Mouse (Mus musculus): ENCODE data around the gene Mlst8. TPM values are rescaled to one million over a fixed set of nuclear protein-coding genes. Genes with fewer than 3 reads are reported as not detected.
A peak's percentile ranks its signal among the peaks of the same experiment; 100 is the strongest.

The Mlst8 gene
- polyA plus RNA-seq, 1 experiment: 84.5 TPM

- WGBS: 92% methylated on average over 10 of the region's 10 CpGs
- no peak for DNase-seq
- H3K27me3 ChIP-seq (ENCODE audit: control insufficient read depth, insufficient read depth, low read length): no peaks in the 10 kb centered on the region
- TF ChIP-seq CTCF (IDR thresholded peaks at IDR 0.05; ENCODE audit: borderline replicate concordance, control insufficient read depth, extremely low read depth, insufficient read depth, low read length, poor library complexity) (no peak), POLR2A (IDR thresholded peaks at IDR 0.05; ENCODE audit: control insufficient read depth, extremely low read depth, insufficient read depth, low read length, poor library complexity) (no peak)
- H3K4me1 ChIP-seq (replicated peaks; ENCODE audit: control insufficient read depth, insufficient read depth, low read length): peaks cover 20% of the 10 kb centered on the region
- H3K36me3 ChIP-seq (ENCODE audit: control insufficient read depth, insufficient read depth, low read length): peaks cover 22% of the 10 kb centered on the region
- H3K27ac ChIP-seq (ENCODE audit: control insufficient read depth, insufficient read depth, low read length): no peak overlapping the region
- H3K4me3 ChIP-seq (ENCODE audit: control insufficient read depth, insufficient read depth, low read length): no peak overlapping the region
Measured at GRCm38 (mm10) chr17:24476022-24476776, 2.7 kb downstream of the Mlst8 start.

GRCm38 (mm10) chr17:24475586-24475985 is 3.3 kb downstream of the Mlst8 start:
- H3K4me1 ChIP-seq (replicated peaks; ENCODE audit: control insufficient read depth, insufficient read depth, low read length): peaks cover 27% of the 10 kb centered on the region
- H3K27ac ChIP-seq (ENCODE audit: control insufficient read depth, insufficient read depth, low read length): no peak overlapping the region
- no peak overlapping the region for H3K4me3 ChIP-seq (ENCODE audit: control insufficient read depth, insufficient read depth, low read length)
- no peaks in the 10 kb centered on the region for H3K27me3 ChIP-seq (ENCODE audit: control insufficient read depth, insufficient read depth, low read length)
- TF ChIP-seq CTCF (IDR thresholded peaks at IDR 0.05; ENCODE audit: borderline replicate concordance, control insufficient read depth, extremely low read depth, insufficient read depth, low read length, poor library complexity) (no peak), POLR2A (IDR thresholded peaks at IDR 0.05; ENCODE audit: control insufficient read depth, extremely low read depth, insufficient read depth, low read length, poor library complexity) (no peak)
- WGBS: 94% methylated on average over 6 of the region's 6 CpGs
- H3K36me3 ChIP-seq (ENCODE audit: control insufficient read depth, insufficient read depth, low read length): peaks cover 22% of the 10 kb centered on the region
- DNase-seq: no peak

GRCm38 (mm10) chr17:24474557-24474956 is 4.3 kb downstream of the Mlst8 start:
- no peak overlapping the region for H3K27ac ChIP-seq (ENCODE audit: control insufficient read depth, insufficient read depth, low read length)
- no peaks in the 10 kb centered on the region for H3K27me3 ChIP-seq (ENCODE audit: control insufficient read depth, insufficient read depth, low read length)
- H3K4me1 ChIP-seq (replicated peaks; ENCODE audit: control insufficient read depth, insufficient read depth, low read length): peaks cover 27% of the 10 kb centered on the region
- 96% methylated on average over 5 of the region's 5 CpGs for WGBS
- DNase-seq: no peak
- TF ChIP-seq POLR2A (IDR thresholded peaks at IDR 0.05; ENCODE audit: control insufficient read depth, extremely low read depth, insufficient read depth, low read length, poor library complexity) (no peak), CTCF (IDR thresholded peaks at IDR 0.05; ENCODE audit: borderline replicate concordance, control insufficient read depth, extremely low read depth, insufficient read depth, low read length, poor library complexity) (no peak)
- no peak overlapping the region for H3K4me3 ChIP-seq (ENCODE audit: control insufficient read depth, insufficient read depth, low read length)
- H3K36me3 ChIP-seq (ENCODE audit: control insufficient read depth, insufficient read depth, low read length): peaks cover 22% of the 10 kb centered on the region

GRCm38 (mm10) chr17:24473612-24474275 is 5.1 kb downstream of the Mlst8 start, which contains the start of gene Bricd5:
TSS of gene Bricd5 (plus strand) at chr17:24473884.
- no peak for DNase-seq
- H3K27ac ChIP-seq (ENCODE audit: control insufficient read depth, insufficient read depth, low read length): no peak within 1 kb of the TSS
- no peaks in the 10 kb centered on the region for H3K27me3 ChIP-seq (ENCODE audit: control insufficient read depth, insufficient read depth, low read length)
- H3K4me3 ChIP-seq (ENCODE audit: control insufficient read depth, insufficient read depth, low read length): no peak within 1 kb of the TSS
- peaks cover 22% of the 10 kb centered on the region for H3K36me3 ChIP-seq (ENCODE audit: control insufficient read depth, insufficient read depth, low read length)
- TF ChIP-seq POLR2A (IDR thresholded peaks at IDR 0.05; ENCODE audit: control insufficient read depth, extremely low read depth, insufficient read depth, low read length, poor library complexity) (no peak), CTCF (IDR thresholded peaks at IDR 0.05; ENCODE audit: borderline replicate concordance, control insufficient read depth, extremely low read depth, insufficient read depth, low read length, poor library complexity) (no peak)
- 96% methylated on average over 6 of the region's 6 CpGs for WGBS
- peaks cover 27% of the 10 kb centered on the region for H3K4me1 ChIP-seq (replicated peaks; ENCODE audit: control insufficient read depth, insufficient read depth, low read length)

GRCm38 (mm10) chr17:24472512-24472911 is 6.4 kb downstream of the Mlst8 start:
- TF ChIP-seq POLR2A (IDR thresholded peaks at IDR 0.05; ENCODE audit: control insufficient read depth, extremely low read depth, insufficient read depth, low read length, poor library complexity) (no peak), CTCF (IDR thresholded peaks at IDR 0.05; ENCODE audit: borderline replicate concordance, control insufficient read depth, extremely low read depth, insufficient read depth, low read length, poor library complexity) (no peak)
- Histone ChIP-seq H3K4me3 (ENCODE audit: control insufficient read depth, insufficient read depth, low read length) (no peak overlapping the region), H3K27me3 (ENCODE audit: control insufficient read depth, insufficient read depth, low read length) (no peaks in the 10 kb centered on the region), H3K36me3 (ENCODE audit: control insufficient read depth, insufficient read depth, low read length) (peaks cover 22% of the 10 kb centered on the region), H3K27ac (ENCODE audit: control insufficient read depth, insufficient read depth, low read length) (no peak overlapping the region), H3K4me1 (replicated peaks; ENCODE audit: control insufficient read depth, insufficient read depth, low read length) (peaks cover 19% of the 10 kb centered on the region)
- no peak for DNase-seq
- WGBS: 92% methylated on average over 4 of the region's 4 CpGs

GRCm38 (mm10) chr17:24470701-24471527 is 8.0 kb downstream of the Mlst8 start:
- Histone ChIP-seq H3K4me1 (replicated peaks; ENCODE audit: control insufficient read depth, insufficient read depth, low read length) (peaks cover 18% of the 10 kb centered on the region), H3K4me3 (ENCODE audit: control insufficient read depth, insufficient read depth, low read length) (peak overlapping the region; percentile 58), H3K27ac (ENCODE audit: control insufficient read depth, insufficient read depth, low read length) (no peak overlapping the region), H3K36me3 (ENCODE audit: control insufficient read depth, insufficient read depth, low read length) (peaks cover 9% of the 10 kb centered on the region), H3K27me3 (ENCODE audit: control insufficient read depth, insufficient read depth, low read length) (no peaks in the 10 kb centered on the region)
- peak; percentile 21 for DNase-seq
- TF ChIP-seq CTCF (IDR thresholded peaks at IDR 0.05; ENCODE audit: borderline replicate concordance, control insufficient read depth, extremely low read depth, insufficient read depth, low read length, poor library complexity) (no peak), POLR2A (IDR thresholded peaks at IDR 0.05; ENCODE audit: control insufficient read depth, extremely low read depth, insufficient read depth, low read length, poor library complexity) (no peak)
- WGBS: 5% methylated on average over 68 of the region's 68 CpGs
